Mouse (Mus musculus) lung, postnatal 0 days (tissue): ENCODE measurements around the gene Pax3.

ENCODE experiments used
- CTCF ChIP-seq: IDR thresholded peaks from 2 replicates; pipeline ENCODE4 v1.5.1; 2016; ENCODE audit warnings: antibody characterized with exemption, mild to moderate bottlenecking
- EP300 ChIP-seq: IDR thresholded peaks from 2 replicates; pipeline ENCODE4 v1.6.1; 2016; ENCODE audit warnings: antibody characterized with exemption, mild to moderate bottlenecking, control low read depth

DNA sequence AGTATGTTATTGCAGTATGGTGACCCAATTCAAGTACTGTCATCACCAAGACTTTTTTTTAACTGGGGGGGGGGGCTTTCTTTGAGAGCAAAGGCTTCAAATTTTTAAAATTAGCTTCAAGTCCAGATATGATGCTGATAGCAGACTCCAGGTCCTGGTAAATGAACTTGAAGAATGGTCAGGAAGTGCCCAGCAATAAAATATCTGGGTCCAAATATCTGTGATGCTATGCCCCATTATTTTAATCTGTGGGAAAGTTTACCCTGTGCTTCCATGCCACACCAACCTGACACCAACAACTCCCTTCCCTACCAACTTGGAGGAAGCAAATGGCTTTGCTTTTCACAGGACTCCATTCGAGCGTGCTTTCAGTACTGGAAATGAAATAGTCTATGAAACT, 8.6 kb downstream of the Pax3 start:
- no peak for TF ChIP-seq CTCF
- no peak for TF ChIP-seq EP300
